Mouse (Mus musculus): ENCODE results near the gene Ccser2. TPM values are rescaled to one million over a fixed set of nuclear protein-coding genes. Genes with fewer than 3 reads are reported as not detected.

Gene Ccser2
- total and polyA plus RNA-seq, 3 experiments = 8.8 to 9.6 (median 9.3) TPM

GRCm38 (mm10) chr14:36863877-36864489 is 104.6 kb downstream of the Ccser2 start (continued):
- TF ChIP-seq ETS1 (conservative IDR thresholded peaks at IDR 0.05; ENCODE audit: low read depth, low read length) = peak; percentile 49; the same call in 1 of the 2 replicates
- TF ChIP-seq MAX (IDR thresholded peaks at IDR 0.05; ENCODE audit: low read length) = peak; percentile 94
- TF ChIP-seq JUN (IDR thresholded peaks at IDR 0.05; ENCODE audit: insufficient read depth, low read depth, low read length) = no peak
- 0 out of 2 replicates have a peak, but pooled peaks have one; percentile 14 for TF ChIP-seq ZNF384 (IDR thresholded peaks at IDR 0.05; ENCODE audit: low read depth, low read length)
- TF ChIP-seq CTCF (conservative IDR thresholded peaks at IDR 0.05 in 1 of 2, IDR thresholded peaks at IDR 0.05 in 1 of 2; ENCODE audit: low read depth in 2 of 2, low read length in 2 of 2) = peak; percentile 81 to 89
- 0 out of 2 replicates have a peak, but pooled peaks have one; percentile 69 for TF ChIP-seq CHD1 (IDR thresholded peaks at IDR 0.05; ENCODE audit: low read depth, low read length)
- TF ChIP-seq TBP (conservative IDR thresholded peaks at IDR 0.05; ENCODE audit: low read depth, low read length) = no peak
- TF ChIP-seq NELFE (IDR thresholded peaks at IDR 0.05; ENCODE audit: low read depth, low read length) = peak; percentile 58; the same call in 1 of the 2 replicates
- TF ChIP-seq RAD21 (IDR thresholded peaks at IDR 0.05; ENCODE audit: low read depth, low read length) = peak; percentile 61
- TF ChIP-seq POLR2A (IDR thresholded peaks at IDR 0.05; ENCODE audit: low read depth, low read length) = 0 out of 2 replicates have a peak, but pooled peaks have one; percentile 35
- TF ChIP-seq USF2 (conservative IDR thresholded peaks at IDR 0.05; ENCODE audit: low read depth, low read length) = peak; percentile 75
- peak; percentile 77 for TF ChIP-seq ELF1 (IDR thresholded peaks at IDR 0.05; ENCODE audit: low read depth, low read length)
- peak; percentile 20; the same call in 1 of the 2 replicates for TF ChIP-seq RCOR1 (conservative IDR thresholded peaks at IDR 0.05; ENCODE audit: low read depth, low read length)
- TF ChIP-seq POLR2AphosphoS2 (IDR thresholded peaks at IDR 0.05; ENCODE audit: low read depth, low read length) = no peak
- peak; percentile 85 for TF ChIP-seq IRF4 (IDR thresholded peaks at IDR 0.05; ENCODE audit: low read depth, low read length)
- peak; percentile 57; the same call in 1 of the 2 replicates for TF ChIP-seq HCFC1 (IDR thresholded peaks at IDR 0.05; ENCODE audit: low read depth, low read length)

- H3K4me2 ChIP-seq (ENCODE audit: insufficient read depth, low read depth, poor library complexity, severe bottlenecking) = peak overlapping the region; percentile 74
These were observed 106.2 kb downstream of the Ccser2 start for GRCm38 (mm10) chr14:36862387-36862786.

More at GRCm38 (mm10) chr14:36862387-36862786, 106.2 kb downstream of the Ccser2 start:
- Histone ChIP-seq H3K4me3 (replicated peaks in 1 of 3; ENCODE audit: low read depth in 2 of 3, low read length in 2 of 3, poor library complexity in 1 of 3) (peak overlapping the region; percentile 47 to 56 (median 55)), H3K79me2 (replicated peaks; ENCODE audit: control insufficient read depth, extremely low read depth, insufficient read depth, poor library complexity, severe bottlenecking) (no peaks in the 10 kb centered on the region), H3K9me3 (replicated peaks; ENCODE audit: low read length) (no peaks in the 10 kb centered on the region), H3K36me3 (replicated peaks in 1 of 2; ENCODE audit: control insufficient read depth in 1 of 2, insufficient read depth in 1 of 2, low read length in 1 of 2) (no peaks in the 10 kb centered on the region), H3K27me3 (replicated peaks) (no peaks in the 10 kb centered on the region), H3K4me1 (ENCODE audit: control insufficient read depth in 1 of 2, insufficient read depth in 2 of 2) (peaks cover 4 to 15% of the 10 kb centered on the region in 2 experiments; a peak in 3 of 4 replicates), H3K9ac (ENCODE audit: insufficient read depth, low read depth) (no peak overlapping the region; the same call in 1 of the 2 replicates), H3K27ac (ENCODE audit: insufficient read depth, low read depth) (no peak overlapping the region)
- 0 out of 2 replicates have a peak, but pooled peaks have one; percentile 15 for TF ChIP-seq TCF12 (IDR thresholded peaks at IDR 0.05; ENCODE audit: low read depth, low read length)
- TF ChIP-seq BHLHE40 (IDR thresholded peaks at IDR 0.05; ENCODE audit: low read depth, low read length) = peak; percentile 37; the same call in 1 of the 2 replicates
- no peak for TF ChIP-seq PAX5 (IDR thresholded peaks at IDR 0.05; ENCODE audit: low read length)
- TF ChIP-seq TBP (conservative IDR thresholded peaks at IDR 0.05; ENCODE audit: low read depth, low read length) = 0 out of 2 replicates have a peak, but pooled peaks have one; percentile 24
- peak; percentile 76 for TF ChIP-seq ELF1 (IDR thresholded peaks at IDR 0.05; ENCODE audit: low read depth, low read length)
- peak; percentile 28; the same call in 1 of the 2 replicates for TF ChIP-seq MXI1 (IDR thresholded peaks at IDR 0.05; ENCODE audit: low read depth, low read length)
- TF ChIP-seq EP300 (IDR thresholded peaks at IDR 0.05; ENCODE audit: low read length) = no peak
- TF ChIP-seq CTCF (conservative IDR thresholded peaks at IDR 0.05 in 1 of 2, IDR thresholded peaks at IDR 0.05 in 1 of 2; ENCODE audit: low read depth in 2 of 2, low read length in 2 of 2) = peak; percentile 85
- no peak for TF ChIP-seq IRF4 (IDR thresholded peaks at IDR 0.05; ENCODE audit: low read depth, low read length)
- TF ChIP-seq RAD21 (IDR thresholded peaks at IDR 0.05; ENCODE audit: low read depth, low read length) = peak; percentile 73
- peak; percentile 63 for TF ChIP-seq SMC3 (IDR thresholded peaks at IDR 0.05; ENCODE audit: low read depth, low read length)
- in situ Hi-C loops (cut with MboI; ENCODE audit: low pct_ligation_motif_present, low pct_unique_long_range_greater_than_20kb, low sequenced_read_pairs) = loop anchor here (5.0 to 25.0 kb wide), 3 partner anchors 72 to 275 kb away; partner anchors contain the start of gene Ghitm
- DNase-seq (ENCODE audit: extremely low read depth) = peak; percentile 77
- dilution Hi-C loops (cut with MboI; ENCODE audit: extremely low pct_ligation_motif_present, extremely low pct_unique_long_range_greater_than_20kb, low sequenced_read_pairs) = no loop called here
